Mouse (Mus musculus): ENCODE measurements around the gene Rack1.

DNA sequence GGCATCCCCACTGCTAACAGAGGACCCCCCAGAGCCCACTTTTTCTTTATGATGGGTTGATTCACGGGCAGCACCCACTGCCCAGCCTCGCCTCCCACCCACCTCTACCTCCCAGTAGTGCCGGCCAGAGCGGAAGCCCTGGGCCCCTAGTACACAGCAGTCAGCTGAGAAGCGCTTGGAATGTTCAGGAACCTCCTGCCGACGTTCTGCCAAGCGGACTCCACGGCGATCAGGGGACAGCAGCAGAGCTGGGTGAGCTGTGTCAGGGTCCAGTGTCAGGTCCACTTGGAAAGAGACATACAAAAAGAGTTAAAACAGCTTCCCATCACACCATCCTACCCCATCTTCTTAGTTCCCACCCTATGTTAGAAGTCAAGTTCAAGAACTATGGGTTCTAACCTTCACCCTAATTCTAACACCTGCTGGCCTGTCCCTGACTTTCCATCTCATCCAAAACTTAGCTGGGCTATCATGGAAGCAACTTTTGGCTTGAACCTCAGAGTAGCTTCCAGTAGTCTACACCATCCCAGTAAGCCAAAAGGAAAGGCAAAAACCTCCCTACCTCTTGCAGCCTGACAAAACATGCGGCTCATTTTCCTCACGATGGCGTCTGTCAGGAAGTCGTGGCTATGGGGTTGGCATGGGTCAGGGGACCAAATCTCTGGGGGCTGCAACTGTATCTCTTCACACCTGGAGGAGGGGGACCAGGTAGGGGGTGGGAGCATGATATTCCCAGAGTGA is 7.6 kb downstream of the Rack1 start:
- no peak for TF ChIP-seq CTCF (IDR thresholded peaks at IDR 0.05; ENCODE audit: low read depth, low read length)
- no peak for TF ChIP-seq POLR2A (IDR thresholded peaks at IDR 0.05; ENCODE audit: insufficient read depth, low read length)
- TF ChIP-seq EP300 (IDR thresholded peaks at IDR 0.05; ENCODE audit: insufficient read depth, low read depth, low read length) = no peak

All from ES-Bruce4 (cell line).